Mouse (Mus musculus): ENCODE data around the gene Slco2b1.
A peak's percentile ranks its signal among the peaks of the same experiment; 100 is the strongest.

Slco2b1 gene

DNA sequence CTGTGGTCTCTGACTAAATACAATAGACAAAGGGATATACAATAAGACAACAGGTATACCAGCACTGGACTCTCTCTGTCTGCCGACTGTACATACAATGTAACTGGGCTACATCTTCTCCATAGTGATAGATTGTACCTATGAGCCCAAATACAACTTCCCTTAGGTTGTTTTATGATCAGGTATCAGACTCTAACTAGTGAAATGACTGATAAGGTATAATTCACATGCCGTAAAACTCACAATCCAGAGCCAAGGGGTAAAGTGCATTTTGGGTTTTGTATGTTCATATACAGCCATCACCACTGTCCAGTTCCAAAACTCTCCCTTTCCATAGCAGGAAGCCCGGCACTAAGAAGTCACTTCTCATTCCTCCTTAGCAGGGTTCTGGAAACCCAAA, 17.8 kb downstream of the Slco2b1 start:
- DNase-seq, result no peak

GRCm38 (mm10) chr7:99692396-99692795, 18.7 kb downstream of the Slco2b1 start:
- DNase-seq, result no peak

DNA sequence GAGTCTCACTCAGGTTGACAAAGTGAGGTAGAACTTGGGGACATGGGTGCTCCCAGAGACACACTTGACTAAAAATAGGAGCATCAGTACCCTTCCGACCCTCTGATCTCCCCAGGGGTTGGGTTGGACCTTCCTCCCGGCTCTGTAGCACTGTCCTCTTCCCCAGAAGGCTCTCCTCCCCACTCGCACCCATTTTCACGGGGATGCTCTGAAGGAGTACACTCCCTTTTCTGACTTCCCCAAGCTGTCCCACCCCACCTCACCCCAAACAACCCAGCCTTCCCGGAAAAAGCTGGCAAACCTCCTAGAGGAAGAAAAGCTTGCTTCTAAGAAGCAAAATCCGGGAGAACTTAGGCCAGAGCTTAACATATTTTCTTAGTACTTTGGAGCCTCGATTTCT, 20.3 kb downstream of the Slco2b1 start:
- no peak for DNase-seq

GRCm38 (mm10) chr7:99684086-99684485, 27.1 kb downstream of the Slco2b1 start:
- DNase-seq, result no peak

- DNase-seq, result peak; percentile 21
Observed at GRCm38 (mm10) chr7:99680771-99681170, 30.4 kb downstream of the Slco2b1 start.

DNA sequence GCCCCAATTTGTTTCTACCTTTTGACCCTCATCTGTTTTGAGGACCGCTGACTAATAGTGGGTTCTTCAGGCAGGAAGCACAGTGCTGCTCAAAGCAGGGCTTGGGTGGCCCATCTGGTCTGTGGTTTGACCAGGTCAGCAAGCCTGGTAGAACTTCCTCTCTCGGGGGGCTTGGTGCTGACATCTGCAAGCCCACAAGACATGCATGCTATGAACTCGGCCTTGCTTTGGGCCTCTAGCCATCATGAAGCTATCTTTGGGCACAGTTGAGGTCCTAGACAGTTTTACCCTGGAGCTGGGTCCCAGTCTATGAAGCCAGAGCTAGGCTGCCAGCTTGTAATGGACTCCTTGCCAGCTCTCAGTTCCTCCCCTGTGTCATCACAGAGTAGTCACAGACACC, 36.2 kb downstream of the Slco2b1 start:
- DNase-seq, result no peak

DNA sequence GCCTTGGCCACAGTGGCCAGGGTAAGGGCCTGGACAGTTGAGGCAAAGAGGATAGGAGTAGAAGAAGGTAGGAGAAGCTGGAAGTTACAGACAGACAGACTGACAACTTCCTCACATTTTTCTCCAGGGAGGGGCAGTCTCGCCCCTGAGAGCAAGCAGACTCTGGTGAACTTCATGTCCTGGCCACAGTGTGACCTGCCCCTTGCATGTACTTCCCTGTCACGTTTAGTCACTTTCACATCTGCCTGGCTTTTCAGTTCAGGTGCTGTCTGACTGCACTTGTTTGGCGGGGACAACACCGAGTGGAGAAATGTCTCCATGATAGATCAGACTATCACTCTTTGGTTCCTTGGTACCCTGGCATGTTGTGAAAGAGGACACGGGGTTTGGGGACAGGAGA, 36.9 kb downstream of the Slco2b1 start:
- no peak for DNase-seq

- no peak for DNase-seq
Observed at GRCm38 (mm10) chr7:99673188-99673587, 38.0 kb downstream of the Slco2b1 start.

GRCm38 (mm10) chr7:99671544-99672435, 39.4 kb downstream of the Slco2b1 start:
- no peak for DNase-seq

GRCm38 (mm10) chr7:99670915-99671314, 40.2 kb downstream of the Slco2b1 start:
- no peak for DNase-seq

- peak; percentile 22 for DNase-seq
Observed at GRCm38 (mm10) chr7:99668802-99669201, 42.3 kb downstream of the Slco2b1 start.

DNA sequence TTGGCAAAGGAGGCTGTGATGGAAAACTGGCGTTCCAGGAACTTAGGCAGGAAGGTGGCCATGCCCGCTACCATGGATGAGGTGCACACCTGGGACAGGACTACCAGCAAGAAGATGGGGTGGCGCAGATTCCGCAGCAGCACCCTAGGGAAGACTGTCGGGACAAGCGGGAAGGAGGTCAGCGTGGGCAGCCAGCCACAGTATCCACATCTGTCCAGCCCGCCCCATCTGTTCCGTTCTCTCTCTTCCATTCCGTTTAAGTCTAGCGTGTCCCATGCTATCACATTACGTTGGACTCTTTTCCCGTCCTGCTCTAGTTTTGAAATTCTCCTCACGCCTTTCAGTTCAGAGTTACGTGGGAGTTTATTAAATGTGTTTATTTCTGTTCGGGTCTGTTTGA, 44.0 kb downstream of the Slco2b1 start:
- DNase-seq, result no peak

DNA sequence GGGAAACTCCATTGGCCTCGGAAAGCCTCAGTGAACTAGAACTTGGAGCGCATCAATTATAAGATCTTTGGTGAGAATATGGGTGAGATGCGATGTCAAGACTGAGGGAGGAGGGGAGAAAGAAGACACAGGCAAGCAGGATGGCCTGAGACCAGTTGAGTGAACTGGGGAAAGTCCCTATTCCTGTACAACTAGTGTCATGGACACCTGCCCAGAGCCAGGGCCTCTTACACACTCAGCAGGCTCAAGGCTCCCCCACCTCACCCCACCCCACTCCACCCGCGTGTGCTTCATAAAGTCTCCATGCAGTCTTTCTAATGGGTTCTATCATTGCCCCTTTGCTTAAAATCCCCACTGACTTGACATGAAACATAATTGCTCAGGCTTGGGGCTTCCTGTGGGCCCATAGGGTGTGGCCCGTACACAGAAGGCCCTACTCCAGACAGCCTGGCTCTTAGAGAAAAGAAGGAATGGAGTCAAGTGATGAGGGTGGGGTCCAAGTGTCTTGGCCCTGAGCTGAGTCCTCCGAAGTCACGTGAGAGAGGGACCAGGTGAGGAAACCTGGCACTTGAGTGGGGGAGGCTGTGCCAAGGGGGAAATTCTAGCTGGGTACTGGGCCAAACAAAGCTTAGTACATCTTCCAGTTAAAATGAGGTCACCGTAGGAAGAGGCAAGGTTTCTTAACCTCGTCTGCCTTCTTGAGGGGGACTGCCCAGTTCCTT, 45.2 kb downstream of the Slco2b1 start:
- no peak for DNase-seq

DNA sequence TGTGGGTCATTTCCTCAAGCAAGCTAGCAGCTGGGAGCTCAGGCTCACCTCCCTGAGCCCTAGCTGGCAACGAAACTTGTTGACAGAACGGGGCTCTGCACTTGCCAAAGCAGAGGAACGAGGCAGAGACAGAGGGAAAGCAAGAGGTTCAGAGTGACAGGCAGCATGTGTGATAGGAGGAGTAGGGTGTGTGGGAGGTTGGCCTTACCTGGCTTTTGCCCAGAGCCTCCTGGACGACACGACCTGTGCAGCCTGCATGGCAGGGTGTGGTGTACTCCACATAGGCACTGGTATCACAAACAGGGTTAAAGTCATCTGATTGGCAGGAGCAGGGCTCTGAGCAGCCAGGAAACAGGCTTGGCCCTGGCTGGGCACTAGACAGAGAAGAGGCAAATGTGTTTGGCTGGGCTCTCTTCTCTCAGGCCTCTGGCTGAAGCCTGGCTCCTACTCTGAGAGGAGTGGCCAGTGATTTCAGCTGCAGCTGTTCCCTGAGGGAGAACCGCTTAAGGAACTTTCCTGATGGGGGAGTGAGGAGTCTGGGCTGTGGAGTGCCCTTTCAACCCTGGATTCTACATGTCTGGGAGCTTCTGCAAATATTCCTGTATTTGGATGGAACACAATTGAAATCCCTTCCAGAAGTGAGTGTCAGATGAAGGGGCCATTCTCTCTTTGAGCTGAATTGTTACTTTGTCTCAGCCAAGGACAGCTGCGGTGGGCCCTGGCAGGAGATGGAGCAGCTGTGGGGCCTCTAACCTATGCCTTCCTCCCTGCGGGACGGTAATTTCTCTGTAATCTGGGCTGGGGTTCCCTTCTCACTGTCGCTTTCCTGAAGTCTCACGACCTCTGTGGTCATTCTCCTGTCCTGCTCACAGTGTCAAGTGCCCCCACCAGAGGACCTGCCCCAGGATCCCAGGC, 46.3 kb downstream of the Slco2b1 start:
- peak; percentile 61 for DNase-seq

- DNase-seq, result no peak
Observed at GRCm38 (mm10) chr7:99663507-99664220, 47.5 kb downstream of the Slco2b1 start.

GRCm38 (mm10) chr7:99662311-99662710, 48.8 kb downstream of the Slco2b1 start:
- no peak for DNase-seq

DNA sequence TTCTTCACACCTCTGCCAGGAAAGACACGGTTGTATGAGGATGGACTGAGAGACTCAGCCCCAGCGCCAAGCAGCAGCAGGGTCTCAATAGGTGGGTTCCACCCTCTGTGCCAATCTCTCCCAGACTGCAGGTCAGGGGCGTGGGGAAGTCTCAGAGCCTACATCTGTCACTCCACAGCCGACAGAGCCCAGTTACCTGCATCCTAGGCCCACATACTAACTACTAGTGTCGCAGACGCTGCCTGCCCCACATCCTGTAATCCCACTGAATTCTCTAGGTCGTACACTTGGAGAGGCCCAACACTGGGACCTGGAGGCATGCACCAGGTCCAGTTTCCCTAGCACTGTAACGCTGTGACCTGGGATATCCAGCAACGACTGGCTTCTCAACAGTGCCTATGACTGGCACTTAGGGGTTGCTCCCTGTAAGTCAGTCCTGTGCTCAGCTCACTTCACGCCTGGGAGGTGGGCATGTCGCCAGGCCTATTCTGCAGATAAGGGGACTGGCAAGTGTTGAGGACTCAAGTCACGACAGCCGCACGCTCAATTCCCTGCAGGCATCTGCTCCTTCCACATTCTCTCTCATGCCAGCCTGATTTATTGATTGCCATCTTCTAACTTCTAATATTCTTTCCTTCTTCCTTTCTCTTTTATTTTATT, 49.4 kb downstream of the Slco2b1 start:
- peak; percentile 30 for DNase-seq

DNA sequence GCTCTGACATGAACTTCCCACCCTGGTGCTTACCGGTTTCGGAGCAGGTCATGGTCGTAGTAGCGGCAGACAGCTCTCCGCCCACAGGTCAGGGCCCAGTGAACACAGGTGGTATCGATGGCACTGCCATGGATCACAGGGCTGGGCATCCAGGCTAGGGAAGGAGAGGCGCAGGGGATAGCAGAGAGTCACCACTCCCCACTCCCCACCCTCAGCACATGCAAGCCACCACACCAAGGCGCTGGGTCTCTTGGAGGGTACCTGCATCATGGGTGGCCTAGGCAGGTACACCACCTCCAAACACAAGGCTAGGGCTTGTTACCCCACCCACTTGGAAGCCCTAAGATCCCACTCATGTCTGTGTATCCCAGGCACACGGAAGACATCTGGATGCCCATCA, 50.1 kb downstream of the Slco2b1 start:
- no peak for DNase-seq

DNA sequence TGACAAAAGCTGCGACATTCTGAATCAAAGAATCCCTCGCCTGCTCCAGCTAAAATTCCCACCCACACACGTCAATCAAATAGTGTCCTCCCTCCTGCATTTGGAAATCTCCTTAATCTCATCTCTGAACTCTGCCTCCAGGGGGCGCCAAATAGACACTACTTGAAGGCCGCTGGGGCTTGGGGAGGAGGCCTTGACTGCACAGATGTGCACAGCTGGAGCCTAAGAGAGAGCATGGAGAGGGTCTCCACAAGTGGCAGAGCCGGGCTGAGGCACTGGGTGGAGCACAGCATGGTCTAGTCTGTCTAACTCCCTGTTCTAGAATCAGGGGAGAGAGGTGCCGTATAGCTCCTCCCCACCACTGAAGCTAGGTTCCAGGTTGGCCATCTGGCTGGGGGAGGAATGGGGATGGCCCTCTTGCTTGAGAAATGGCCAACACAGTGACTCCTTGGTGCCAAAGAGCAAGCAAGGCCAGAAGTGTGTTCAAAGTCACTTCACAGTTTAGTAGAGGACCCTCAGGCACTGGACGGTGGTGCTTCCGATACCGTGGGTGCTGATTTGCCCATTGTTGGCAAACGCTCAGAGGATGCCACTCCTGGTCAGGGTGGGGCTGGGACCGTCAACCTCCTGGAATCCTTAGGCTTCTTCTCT, 51.6 kb downstream of the Slco2b1 start:
- DNase-seq, result peak; percentile 90

GRCm38 (mm10) chr7:99654244-99654643, 56.9 kb downstream of the Slco2b1 start:
- no peak for DNase-seq

DNA sequence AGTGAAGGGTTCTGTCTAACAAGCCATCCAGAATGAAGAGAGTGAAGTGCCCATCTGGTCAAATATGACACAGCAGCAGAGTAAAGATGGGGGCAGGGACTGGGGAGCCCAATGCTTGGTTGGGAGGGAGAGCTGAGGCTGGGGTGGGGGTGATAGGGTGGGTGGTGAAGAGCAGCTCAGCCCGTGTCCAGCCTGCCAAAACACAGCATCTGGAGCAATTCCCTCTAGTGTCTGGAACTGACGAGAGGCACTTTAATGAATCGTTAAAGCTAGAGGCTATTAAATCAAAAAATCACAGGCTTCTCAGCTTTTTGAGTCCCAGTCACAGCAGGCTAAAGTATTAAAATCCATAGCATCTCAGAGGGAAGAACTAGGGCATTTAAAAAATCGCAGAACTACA, 61.6 kb downstream of the Slco2b1 start:
- no peak for DNase-seq

Data from lung, postnatal 14 days (tissue).